Mouse (Mus musculus) cerebellum, postnatal 25 days (tissue): ENCODE measurements around the gene Ccdc39.
A peak's percentile ranks its signal among the peaks of the same experiment; 100 is the strongest.

ENCODE experiments used
- DNase-seq, 2 experiments: peaks; one replicate each; pipeline ENCODE4 v3.0.0; 2021; ENCODE audit warnings: mixed read lengths in 2 of 2

Ccdc39 gene

GRCm38 (mm10) chr3:33843801-33844632, at the start of gene Ccdc39:
Ccdc39 (minus strand) TSS chr3:33844310.
- peak; percentile 76 to 85 for DNase-seq

- DNase-seq: no peak
Observed at GRCm38 (mm10) chr3:33893433-33893832, 49.3 kb upstream of the Ccdc39 start.

GRCm38 (mm10) chr3:33887438-33887837, 43.3 kb upstream of the Ccdc39 start:
- DNase-seq: no peak

GRCm38 (mm10) chr3:33883105-33883504, 39.0 kb upstream of the Ccdc39 start:
- no peak for DNase-seq

- no peak for DNase-seq
Observed at GRCm38 (mm10) chr3:33882695-33883094, 38.6 kb upstream of the Ccdc39 start.

- DNase-seq: no peak
Observed at GRCm38 (mm10) chr3:33878661-33879060, 34.6 kb upstream of the Ccdc39 start.

GRCm38 (mm10) chr3:33874456-33875286, 30.6 kb upstream of the Ccdc39 start:
- DNase-seq: no peak

GRCm38 (mm10) chr3:33873837-33874236, 29.7 kb upstream of the Ccdc39 start:
- DNase-seq: no peak

GRCm38 (mm10) chr3:33873366-33873765, 29.3 kb upstream of the Ccdc39 start:
- DNase-seq: no peak

GRCm38 (mm10) chr3:33864000-33864540, 20.0 kb upstream of the Ccdc39 start:
- DNase-seq: no peak

- no peak for DNase-seq
Observed at GRCm38 (mm10) chr3:33858939-33859338, 14.8 kb upstream of the Ccdc39 start.

GRCm38 (mm10) chr3:33853062-33853461, 9.0 kb upstream of the Ccdc39 start:
- no peak for DNase-seq

- DNase-seq: peak in 1 of 2 experiments; percentile 14
Observed at GRCm38 (mm10) chr3:33850856-33851255, 6.7 kb upstream of the Ccdc39 start.

GRCm38 (mm10) chr3:33846639-33847038, 2.5 kb upstream of the Ccdc39 start:
- no peak for DNase-seq

- no peak for DNase-seq
Observed at GRCm38 (mm10) chr3:33838877-33839276, 5.2 kb downstream of the Ccdc39 start.

GRCm38 (mm10) chr3:33836576-33836975, 7.5 kb downstream of the Ccdc39 start:
- no peak for DNase-seq

GRCm38 (mm10) chr3:33832351-33832750, 11.8 kb downstream of the Ccdc39 start:
- no peak for DNase-seq

- peak; percentile 21 to 61 for DNase-seq
Observed at GRCm38 (mm10) chr3:33824135-33824946, 19.8 kb downstream of the Ccdc39 start.

- DNase-seq: no peak
Observed at GRCm38 (mm10) chr3:33807151-33807550, 37.0 kb downstream of the Ccdc39 start.

- DNase-seq: no peak
Observed at GRCm38 (mm10) chr3:33800513-33800820, 43.6 kb downstream of the Ccdc39 start.

GRCm38 (mm10) chr3:33799617-33800512, 44.2 kb downstream of the Ccdc39 start, which contains the start of gene Ttc14:
Ttc14 (plus strand) TSS chr3:33799832.
- DNase-seq: peak; percentile 100

GRCm38 (mm10) chr3:33790975-33791374, 53.1 kb downstream of the Ccdc39 start:
- no peak for DNase-seq
